Mouse (Mus musculus): ENCODE data around the gene Dis3l2.

DNA sequence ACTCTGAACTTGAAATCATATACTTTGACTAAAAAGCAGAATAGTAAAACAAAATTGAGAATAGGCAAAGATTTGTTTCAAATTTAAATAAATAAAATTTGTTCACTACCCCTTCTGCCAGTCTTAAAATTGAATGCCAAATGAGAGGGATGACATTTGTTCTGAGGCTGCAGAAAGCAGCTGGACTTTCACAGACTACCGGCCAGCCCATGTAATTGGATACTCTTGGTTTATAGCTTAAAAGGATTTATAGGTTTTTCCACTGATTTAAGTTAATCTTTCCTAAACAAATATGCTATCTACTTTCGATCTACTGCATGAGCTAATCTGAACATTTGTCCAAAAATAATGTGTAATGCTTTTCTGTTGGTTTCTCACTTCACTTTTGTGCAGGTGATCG lies 50.7 kb downstream of the Dis3l2 start:
- TF ChIP-seq ZC3H11A (IDR thresholded peaks at IDR 0.05; ENCODE audit: borderline replicate concordance, low read depth, low read length) = no peak
- TF ChIP-seq CHD2 (IDR thresholded peaks at IDR 0.05; ENCODE audit: low read depth, low read length) = no peak
- TF ChIP-seq HCFC1 (IDR thresholded peaks at IDR 0.05; ENCODE audit: borderline replicate concordance, insufficient read depth, low read length) = no peak
- TF ChIP-seq ZNF384 (IDR thresholded peaks at IDR 0.05; ENCODE audit: low read depth, low read length) = no peak
- no peak for TF ChIP-seq MAFK (IDR thresholded peaks at IDR 0.05; ENCODE audit: insufficient read depth, low read depth, low read length)

Measured in ES-E14 (cell line).